Mouse (Mus musculus): ENCODE data around the gene Castor2. TPM values are rescaled to one million over a fixed set of nuclear protein-coding genes. Genes with fewer than 3 reads are reported as not detected.

Gene Castor2
- total RNA-seq, 1 experiment from 2014 or later = 1.8 TPM

GRCm38 (mm10) chr5:134101322-134101721 is 1.8 kb downstream of the Castor2 start:
- ATAC-seq (replicated peaks; ENCODE audit: low read depth, poor library complexity, severe bottlenecking) = no peak

- ATAC-seq (replicated peaks; ENCODE audit: low read depth, poor library complexity, severe bottlenecking) = no peak
These were observed 2.4 kb downstream of the Castor2 start for GRCm38 (mm10) chr5:134101883-134102282.

GRCm38 (mm10) chr5:134102720-134103119 is 3.2 kb downstream of the Castor2 start:
- ATAC-seq (replicated peaks; ENCODE audit: low read depth, poor library complexity, severe bottlenecking) = 0 out of 2 replicates have a peak, but pooled peaks have one; percentile 16

- ATAC-seq (replicated peaks; ENCODE audit: low read depth, poor library complexity, severe bottlenecking) = 0 out of 2 replicates have a peak, but pooled peaks have one; percentile 30
These were observed 6.3 kb downstream of the Castor2 start for GRCm38 (mm10) chr5:134105829-134106228.

- ATAC-seq (replicated peaks; ENCODE audit: low read depth, poor library complexity, severe bottlenecking) = no peak
These were observed 15.5 kb downstream of the Castor2 start for GRCm38 (mm10) chr5:134114981-134115380.

- ATAC-seq (replicated peaks; ENCODE audit: low read depth, poor library complexity, severe bottlenecking) = peak; percentile 91
These were observed 16.2 kb downstream of the Castor2 start for GRCm38 (mm10) chr5:134115639-134116259.

GRCm38 (mm10) chr5:134118798-134119407 is 19.4 kb downstream of the Castor2 start:
- ATAC-seq (replicated peaks; ENCODE audit: low read depth, poor library complexity, severe bottlenecking) = no peak

GRCm38 (mm10) chr5:134119481-134120120 is 20.1 kb downstream of the Castor2 start:
- no peak for ATAC-seq (replicated peaks; ENCODE audit: low read depth, poor library complexity, severe bottlenecking)

- no peak for ATAC-seq (replicated peaks; ENCODE audit: low read depth, poor library complexity, severe bottlenecking)
These were observed 20.6 kb downstream of the Castor2 start for GRCm38 (mm10) chr5:134120135-134120534.

- peak; percentile 58 for ATAC-seq (replicated peaks; ENCODE audit: low read depth, poor library complexity, severe bottlenecking)
These were observed 21.8 kb downstream of the Castor2 start for GRCm38 (mm10) chr5:134121138-134121892.

- ATAC-seq (replicated peaks; ENCODE audit: low read depth, poor library complexity, severe bottlenecking) = no peak
These were observed 22.4 kb downstream of the Castor2 start for GRCm38 (mm10) chr5:134121893-134122259.

- ATAC-seq (replicated peaks; ENCODE audit: low read depth, poor library complexity, severe bottlenecking) = no peak
These were observed 24.3 kb downstream of the Castor2 start for GRCm38 (mm10) chr5:134123846-134124245.

- ATAC-seq (replicated peaks; ENCODE audit: low read depth, poor library complexity, severe bottlenecking) = no peak
These were observed 26.7 kb downstream of the Castor2 start for GRCm38 (mm10) chr5:134126232-134126631.

- no peak for ATAC-seq (replicated peaks; ENCODE audit: low read depth, poor library complexity, severe bottlenecking)
These were observed 32.1 kb downstream of the Castor2 start for GRCm38 (mm10) chr5:134131586-134131985.

GRCm38 (mm10) chr5:134136022-134136421 is 36.5 kb downstream of the Castor2 start:
- no peak for ATAC-seq (replicated peaks; ENCODE audit: low read depth, poor library complexity, severe bottlenecking)

GRCm38 (mm10) chr5:134137933-134138332 is 38.4 kb downstream of the Castor2 start:
- no peak for ATAC-seq (replicated peaks; ENCODE audit: low read depth, poor library complexity, severe bottlenecking)

GRCm38 (mm10) chr5:134139429-134139828 is 39.9 kb downstream of the Castor2 start:
- ATAC-seq (replicated peaks; ENCODE audit: low read depth, poor library complexity, severe bottlenecking) = no peak

GRCm38 (mm10) chr5:134141236-134141635 is 41.7 kb downstream of the Castor2 start:
- no peak for ATAC-seq (replicated peaks; ENCODE audit: low read depth, poor library complexity, severe bottlenecking)

GRCm38 (mm10) chr5:134142381-134142780 is 42.9 kb downstream of the Castor2 start:
- no peak for ATAC-seq (replicated peaks; ENCODE audit: low read depth, poor library complexity, severe bottlenecking)

GRCm38 (mm10) chr5:134144986-134145385 is 45.5 kb downstream of the Castor2 start:
- no peak for ATAC-seq (replicated peaks; ENCODE audit: low read depth, poor library complexity, severe bottlenecking)
